Mouse (Mus musculus) heart, embryonic 14.5 days (tissue): Measurements from ENCODE around the gene Rpl5. TPM values are rescaled to one million over a fixed set of nuclear protein-coding genes. Genes with fewer than 3 reads are reported as not detected.

Source experiments
- ATAC-seq: fragments of 200-750 bp; cut with Nextera tagmentation; 2 replicates; pipeline ENCODE4 v1.8.0; 2017; ENCODE audit warnings: low read depth, moderate TSS enrichment; ENCODE audit not compliant: insufficient number of reproducible peaks, insufficient read depth, low FRiP score
- H3K27ac ChIP-seq, 2 experiments: fragments of 200-500 bp in 1 of 2; fragments of 300-500 bp in 1 of 2; sonication (generic) in 1 of 2; replicated peaks in 1 of 2; 2 replicates each; pipeline ENCODE4 v1.5.1; 2012 to 2014; ENCODE audit warnings: low read depth in 2 of 2, low read length in 2 of 2, control low read depth in 1 of 2, mild to moderate bottlenecking in 1 of 2, mixed read lengths in 1 of 2; ENCODE audit not compliant: control insufficient read depth in 1 of 2, insufficient read depth in 1 of 2
- H3K27me3 ChIP-seq: fragments of 300-500 bp; sonication (generic); 2 replicates; pipeline ENCODE4 v1.6.1; 2014; ENCODE audit warnings: mild to moderate bottlenecking, low read length, control low read depth; ENCODE audit not compliant: control insufficient read depth, insufficient read depth
- H3K36me3 ChIP-seq: fragments of 300-500 bp; sonication (generic); 2 replicates; pipeline ENCODE4 v1.6.1; 2014; ENCODE audit warnings: mild to moderate bottlenecking, control low read depth, low read length, mixed read lengths; ENCODE audit not compliant: control insufficient read depth, insufficient read depth
- H3K4me1 ChIP-seq, 2 experiments: fragments of 200-500 bp in 1 of 2; fragments of 300-500 bp in 1 of 2; sonication (generic) in 1 of 2; 2 replicates each; pipeline ENCODE4 v1.6.1; 2012 to 2014; ENCODE audit warnings: low read length in 2 of 2, control low read depth in 1 of 2, mixed read lengths in 1 of 2; ENCODE audit not compliant: control insufficient read depth in 2 of 2, insufficient read depth in 2 of 2
- H3K4me2 ChIP-seq: fragments of 300-500 bp; sonication (generic); 2 replicates; pipeline ENCODE4 v1.6.1; 2014; ENCODE audit warnings: mild to moderate bottlenecking, low read length
- H3K4me3 ChIP-seq, 2 experiments: fragments of 200-500 bp in 1 of 2; fragments of 300-500 bp in 1 of 2; sonication (generic) in 1 of 2; 2 replicates each; pipeline ENCODE4 v1.5.1; 2012 to 2014; ENCODE audit warnings: low read length in 2 of 2, mild to moderate bottlenecking in 2 of 2, control low read depth in 1 of 2, low read depth in 1 of 2, moderate library complexity in 1 of 2; ENCODE audit not compliant: control insufficient read depth in 1 of 2, insufficient read depth in 1 of 2
- H3K9ac ChIP-seq: fragments of 300-500 bp; sonication (generic); 2 replicates; pipeline ENCODE4 v1.6.1; 2014; ENCODE audit warnings: mild to moderate bottlenecking, low read length
- H3K9me3 ChIP-seq: fragments of 300-500 bp; sonication (generic); 2 replicates; pipeline ENCODE4 v1.6.1; 2016; ENCODE audit warnings: low read length, control low read depth; ENCODE audit not compliant: control insufficient read depth
- WGBS: fragments of 180-500 bp; shearing (Covaris S2); extraction: QIAGEN DNeasy Blood & Tissue Kit; methylation state at CpG from one replicate; pipeline ENCODE4 v1.1.7; 2014; 5-methylcytosine and 5-hydroxymethylcytosine counted together
- polyA plus RNA-seq: library from polyadenylated mRNA; unstranded; fragments of >200 nt; fragmentation: Nextera tagmentation; extraction: Ambion mirVana; gene quantifications from 2 replicates; pipeline ENCODE4 v1.2.1, GENCODE M21; 2014

The Rpl5 gene
- polyA plus RNA-seq, 1 experiment from 2014 or later, result 47.3 TPM

- Histone ChIP-seq H3K9ac (no peak overlapping the region), H3K4me3 (no peak overlapping the region), H3K4me1 (peaks cover 0 to 18% of the 10 kb centered on the region in 2 experiments; a peak in 2 of 4 replicates), H3K27me3 (no peaks in the 10 kb centered on the region), H3K4me2 (no peak overlapping the region), H3K36me3 (no peaks in the 10 kb centered on the region), H3K9me3 (no peaks in the 10 kb centered on the region), H3K27ac (no peak overlapping the region)
- no peak for ATAC-seq
- WGBS, result 91% methylated on average over 1 of the region's 1 CpGs
These were observed 48.6 kb downstream of the Rpl5 start for GRCm38 (mm10) chr5:107948899-107949298.

GRCm38 (mm10) chr5:107949607-107950006 lies 49.3 kb downstream of the Rpl5 start:
- 83% methylated on average over 3 of the region's 3 CpGs for WGBS
- Histone ChIP-seq H3K27me3 (no peaks in the 10 kb centered on the region), H3K27ac (no peak overlapping the region), H3K4me1 (peaks cover 0 to 18% of the 10 kb centered on the region in 2 experiments; a peak in 2 of 4 replicates), H3K4me3 (no peak overlapping the region), H3K9ac (no peak overlapping the region), H3K36me3 (no peaks in the 10 kb centered on the region), H3K9me3 (no peaks in the 10 kb centered on the region), H3K4me2 (no peak overlapping the region)
- no peak for ATAC-seq

GRCm38 (mm10) chr5:107950643-107951042 lies 50.3 kb downstream of the Rpl5 start:
- Histone ChIP-seq H3K9ac (no peak overlapping the region), H3K27me3 (no peaks in the 10 kb centered on the region), H3K4me2 (no peak overlapping the region), H3K36me3 (no peaks in the 10 kb centered on the region), H3K27ac (no peak overlapping the region), H3K4me1 (peaks cover 0 to 18% of the 10 kb centered on the region in 2 experiments; a peak in 2 of 4 replicates), H3K4me3 (no peak overlapping the region), H3K9me3 (no peaks in the 10 kb centered on the region)
- WGBS, result 73% methylated on average over 5 of the region's 5 CpGs
- no peak for ATAC-seq

Other genes with a start within 250 kb of the Rpl5 start
- 0.09 TPM in 1 of 2 replicates, not detected in the other for gene Gfi1, start 174.5 kb upstream of the Rpl5 start, polyA plus RNA-seq
- 0.35 and 0.42 TPM in 2 replicates for gene Ube2d2b, start 70.4 kb upstream of the Rpl5 start, polyA plus RNA-seq
- gene Evi5, start 25.4 kb upstream of the Rpl5 start, polyA plus RNA-seq, result 45.9 and 50.2 TPM in 2 replicates
- gene Fam69a, start 86.6 kb downstream of the Rpl5 start, polyA plus RNA-seq, result 18.4 and 19.8 TPM in 2 replicates
- 63.6 and 68.3 TPM in 2 replicates for gene Mtf2, start 165.2 kb downstream of the Rpl5 start, polyA plus RNA-seq
- gene Tmed5, start 232.1 kb downstream of the Rpl5 start, polyA plus RNA-seq, result 27.0 and 29.1 TPM in 2 replicates
- gene Ccdc18, start 232.4 kb downstream of the Rpl5 start, polyA plus RNA-seq, result 4.3 and 4.6 TPM in 2 replicates